Mouse (Mus musculus): ENCODE measurements around the gene Fam83e.

Fam83e gene

DNA sequence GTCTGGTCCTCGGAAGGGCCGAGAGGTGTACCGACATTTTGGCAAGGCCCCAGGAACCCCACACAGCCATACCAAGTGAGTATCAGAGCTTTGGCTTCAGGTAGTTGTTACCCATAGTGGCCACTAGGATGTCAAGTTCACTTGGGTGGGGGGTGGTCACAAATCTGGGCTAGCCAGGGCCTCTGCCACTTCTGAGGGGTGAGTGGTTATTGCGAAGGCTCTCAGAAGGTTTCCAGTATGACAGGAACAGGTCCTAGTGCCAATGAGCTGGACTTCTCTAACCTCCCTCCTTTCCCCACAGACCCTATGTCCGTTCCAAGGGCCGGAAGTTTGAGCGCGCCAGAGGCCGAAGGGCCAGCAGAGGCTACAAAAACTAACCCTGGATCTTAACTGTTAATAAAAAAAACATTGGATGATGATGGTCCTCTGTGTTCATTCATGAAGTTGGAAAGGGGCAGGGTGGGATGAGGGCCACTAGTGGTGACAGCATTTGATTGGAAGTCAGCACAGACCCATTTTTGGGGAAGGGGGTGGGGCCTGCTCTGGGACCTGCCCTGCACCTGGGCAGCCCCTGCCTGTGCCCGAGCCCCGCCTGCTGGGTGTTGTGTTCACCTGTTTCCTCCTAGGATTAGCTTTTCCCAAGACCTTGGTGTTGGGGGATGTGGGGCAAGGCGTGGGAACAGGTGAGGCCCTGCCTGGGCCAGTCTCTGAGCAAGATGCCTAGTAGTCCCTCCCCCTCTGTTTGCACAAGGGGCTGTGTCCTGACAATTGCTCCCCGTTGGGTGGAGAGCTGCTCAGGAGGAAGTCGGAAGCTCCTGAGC is at the start of gene Fam83e:
Fam83e (plus strand) TSS at position 800 of the 821 bp plus-strand sequence.
- DNase-seq (ENCODE audit: low spot score): no peak

DNA sequence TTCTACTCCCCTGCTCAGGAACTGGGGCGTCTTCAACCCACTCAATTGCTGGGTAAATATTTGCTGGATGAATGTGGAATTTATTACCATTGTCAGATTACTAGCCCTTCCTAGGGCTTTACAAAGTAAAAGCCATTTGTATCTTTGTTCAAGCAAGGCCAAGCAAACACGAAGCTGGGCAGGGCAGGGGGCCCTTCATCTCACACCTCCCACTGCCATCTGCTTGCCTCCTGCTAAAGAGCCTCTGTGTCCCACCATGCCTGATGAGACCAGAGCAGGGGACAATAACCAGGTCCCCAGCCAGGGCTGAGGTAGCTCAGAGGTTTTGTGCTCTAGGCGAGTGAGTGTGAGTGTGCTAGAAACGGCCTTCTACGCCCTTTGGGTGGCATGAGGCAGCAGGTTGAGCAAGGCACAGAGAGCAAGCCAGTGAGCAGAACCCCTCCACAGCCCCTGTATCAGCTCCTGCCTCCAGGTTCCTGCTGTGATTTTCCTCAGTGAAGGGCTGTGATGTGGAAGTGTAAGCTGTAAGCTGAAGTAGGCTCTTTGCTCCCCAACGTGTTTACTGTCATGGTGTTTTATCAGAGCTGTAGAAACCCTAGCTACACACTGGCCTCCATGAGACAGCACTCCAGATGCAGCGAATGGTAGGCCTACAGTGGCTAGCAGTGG is 43.3 kb upstream of the Fam83e start:
- no peak for DNase-seq (ENCODE audit: low spot score)

DNA sequence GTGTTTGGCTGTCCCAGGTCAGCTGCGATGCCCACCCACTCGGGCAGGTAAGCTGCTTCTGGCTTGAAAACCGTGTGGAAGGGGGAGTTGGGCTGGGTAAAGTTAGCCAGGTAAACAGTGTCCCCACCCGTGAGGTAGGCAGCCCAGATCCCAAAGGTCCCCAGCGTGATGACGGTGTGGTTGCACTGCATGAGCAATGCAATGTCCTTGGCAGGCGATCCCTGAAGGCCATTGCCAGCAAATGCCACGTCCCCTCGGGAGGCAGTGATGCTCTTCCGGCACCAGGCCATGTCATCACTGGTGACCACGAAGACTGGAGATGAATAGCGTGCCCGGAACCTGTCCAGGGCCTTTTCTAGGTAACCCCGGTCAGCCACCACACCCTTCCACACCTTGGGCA is 42.5 kb upstream of the Fam83e start:
- DNase-seq (ENCODE audit: low spot score): no peak

DNA sequence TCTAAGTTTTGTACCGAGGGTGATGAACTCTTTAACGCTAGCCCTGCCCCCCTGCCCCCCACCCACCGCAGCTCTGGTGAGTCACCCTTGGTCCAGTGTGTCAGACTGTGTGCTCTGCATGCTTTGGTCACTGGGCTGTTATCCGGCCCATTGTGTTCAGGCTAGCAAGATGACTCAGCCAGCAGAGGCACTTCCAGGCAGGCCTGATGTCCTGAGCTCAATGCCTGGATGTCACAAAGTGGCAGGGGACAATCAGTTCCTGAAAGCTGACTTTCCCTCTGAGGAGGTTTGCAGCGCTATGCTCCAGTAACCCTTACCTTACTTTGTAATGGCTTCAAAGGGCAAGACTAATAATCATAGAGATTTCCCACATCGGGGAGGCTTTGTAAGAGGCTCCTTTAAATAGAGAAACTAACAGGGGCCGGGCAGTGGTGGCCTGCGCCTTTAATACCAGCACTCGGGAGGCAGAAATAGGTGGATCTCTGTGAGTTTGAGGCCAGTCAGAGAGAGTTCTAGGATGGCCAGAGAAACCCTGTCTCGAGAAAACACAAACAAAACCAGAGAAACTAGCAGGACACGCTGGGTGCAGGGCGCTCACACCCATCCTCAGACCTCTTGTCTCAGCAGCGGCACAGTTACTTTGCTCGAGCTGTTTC is 40.9 kb upstream of the Fam83e start:
- DNase-seq (ENCODE audit: low spot score): no peak

DNA sequence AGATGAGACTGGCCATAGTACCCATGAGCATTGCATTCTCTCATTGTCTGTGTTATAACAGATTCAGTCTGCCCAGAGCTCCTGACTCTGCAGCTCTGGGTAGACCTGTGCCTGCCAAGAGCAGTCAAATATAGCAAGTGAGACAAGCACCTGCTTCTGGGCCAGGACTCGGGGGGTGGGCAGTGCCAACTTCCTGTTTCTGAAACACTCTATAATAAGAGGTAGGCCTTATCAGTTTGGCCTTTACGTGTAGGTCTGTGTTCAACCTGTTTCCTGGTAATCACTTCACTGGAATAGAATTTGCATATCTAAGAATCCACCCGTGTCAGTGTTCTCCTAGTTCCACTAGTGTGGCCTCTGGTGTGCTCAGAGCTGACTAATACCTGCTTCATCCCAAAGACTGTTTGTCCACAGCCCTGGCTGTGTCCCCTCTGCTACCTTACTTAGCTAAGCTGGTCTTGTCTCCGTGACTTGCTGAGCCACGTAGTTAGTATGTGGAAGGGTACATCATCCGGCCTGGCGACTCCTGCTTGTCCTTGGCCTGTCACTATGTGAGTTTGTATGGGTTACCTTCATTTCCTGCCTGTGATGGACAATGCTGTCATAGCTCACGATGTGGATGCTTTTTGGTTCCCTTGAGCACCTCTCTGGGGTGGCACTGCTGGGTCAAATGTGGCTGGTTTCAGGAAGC is 39.8 kb upstream of the Fam83e start:
- DNase-seq (ENCODE audit: low spot score): no peak

DNA sequence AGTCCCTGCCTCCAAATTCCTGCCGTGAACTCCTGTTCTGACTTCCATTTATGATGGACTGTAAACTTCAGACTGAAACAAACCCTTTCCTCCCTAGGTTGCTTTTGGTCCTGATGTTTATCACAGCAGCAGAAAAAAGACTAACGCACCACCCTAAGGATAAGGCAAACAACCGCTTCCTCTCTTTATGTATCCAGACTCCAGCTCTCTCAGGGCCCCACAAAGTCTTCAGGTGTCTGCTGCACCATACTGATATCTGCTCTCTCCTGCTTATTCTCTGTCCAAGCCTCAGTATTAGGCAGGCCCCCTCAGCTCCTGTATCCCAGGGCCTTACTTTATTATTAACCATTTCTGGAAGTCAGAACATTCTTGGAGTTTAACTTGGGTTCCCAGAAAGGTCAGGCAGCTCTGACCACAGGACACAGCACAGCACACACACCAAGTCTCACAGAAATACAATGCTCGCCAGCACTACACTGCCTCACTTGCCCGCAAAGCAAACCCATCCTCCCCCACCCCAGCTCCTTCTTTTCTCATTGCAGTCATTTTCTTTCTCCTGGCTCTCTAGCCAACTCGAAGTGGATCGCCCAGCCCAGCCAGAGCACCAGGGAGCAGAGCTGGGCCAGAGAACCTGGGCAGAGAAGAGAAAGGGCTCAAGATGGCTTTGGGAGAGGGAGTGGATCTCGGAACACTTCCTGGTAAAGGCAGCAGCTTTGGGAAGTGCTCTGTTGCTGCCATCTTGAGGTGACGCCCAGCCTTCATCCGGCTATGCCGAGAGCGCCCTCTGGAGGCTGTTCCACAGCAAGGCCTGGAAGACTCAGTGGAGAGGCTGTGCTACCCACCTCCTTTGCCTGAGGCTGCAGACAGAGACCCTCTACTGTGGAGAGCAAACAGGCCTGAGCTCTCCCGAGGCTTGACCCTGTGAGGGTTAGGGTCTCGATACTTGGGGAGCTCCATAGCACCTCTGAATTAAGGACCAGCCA is 38.6 kb upstream of the Fam83e start:
- DNase-seq (ENCODE audit: low spot score): peak; percentile 96

DNA sequence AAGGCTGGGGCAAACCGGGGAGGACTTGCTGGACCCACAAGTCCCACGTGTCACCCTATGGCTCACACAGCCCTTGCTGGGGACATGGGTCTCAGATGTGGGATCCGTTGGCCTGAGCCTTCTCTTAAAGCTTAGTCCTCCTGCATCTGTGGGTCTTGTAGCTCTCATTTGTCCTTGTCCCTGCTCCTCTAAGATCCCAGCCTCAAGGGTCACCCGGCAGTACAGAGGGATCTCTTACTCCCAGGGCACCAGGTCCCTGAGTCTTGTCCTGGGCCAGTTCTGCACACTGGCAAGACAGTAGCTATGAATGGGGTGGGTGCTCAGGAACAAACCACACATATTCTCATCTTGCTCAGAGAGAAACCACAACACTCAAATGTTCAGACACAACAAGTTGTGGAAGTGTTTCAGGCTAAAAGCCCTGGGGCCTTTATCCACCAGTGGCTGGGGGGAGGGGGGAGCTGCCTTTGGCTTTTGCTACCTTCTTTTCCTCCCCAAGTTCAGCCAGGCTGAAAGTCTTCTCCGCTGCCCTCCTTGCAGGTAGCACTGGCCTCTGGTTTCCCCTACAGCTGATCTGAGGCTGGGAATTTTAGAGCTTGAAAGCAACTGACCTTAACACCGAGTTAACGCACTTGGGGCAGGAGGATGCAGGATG is 37.5 kb upstream of the Fam83e start, which contains the start of gene Ntn5:
Ntn5 (plus strand) TSS at position 627 of the 655 bp plus-strand sequence.
- no peak for DNase-seq (ENCODE audit: low spot score)

DNA sequence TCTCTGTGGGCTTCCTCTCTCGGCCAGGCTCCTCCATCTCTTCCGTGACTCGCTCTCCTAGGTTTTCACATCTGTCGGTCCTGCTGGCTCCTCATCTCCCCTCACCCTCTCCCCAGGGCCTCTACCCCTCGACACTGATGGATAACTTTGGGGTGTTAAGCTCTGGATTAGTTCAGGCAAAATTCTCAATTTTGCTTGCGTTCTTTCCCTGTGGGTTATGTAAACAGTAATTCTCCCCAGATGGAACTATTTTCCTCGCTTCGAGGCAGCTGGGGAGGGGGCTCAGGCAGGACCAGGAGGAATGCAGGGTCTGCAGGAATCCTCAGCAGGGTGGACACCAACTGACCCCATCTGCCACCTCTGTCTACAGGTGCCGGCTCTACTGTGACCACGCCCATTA is 35.2 kb upstream of the Fam83e start:
- DNase-seq (ENCODE audit: low spot score): no peak

DNA sequence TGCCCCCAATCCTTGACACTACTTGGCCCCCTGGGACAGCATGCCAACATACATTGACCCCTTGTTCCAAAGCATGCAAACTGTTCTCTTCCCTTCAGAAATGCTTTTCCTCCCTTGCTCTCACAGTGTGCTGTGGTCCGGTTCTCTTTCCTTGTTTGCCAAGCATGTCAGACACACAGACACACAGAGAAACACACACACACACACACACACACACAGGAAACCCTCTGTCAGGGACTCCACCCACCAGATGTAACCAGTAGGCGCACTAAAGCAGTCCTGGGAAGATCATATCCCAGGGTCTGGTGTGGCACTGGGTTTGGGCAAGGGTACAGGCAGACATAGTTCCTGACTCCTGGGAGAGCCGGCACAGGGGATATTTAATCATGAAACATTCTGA is 34.2 kb upstream of the Fam83e start:
- no peak for DNase-seq (ENCODE audit: low spot score)

DNA sequence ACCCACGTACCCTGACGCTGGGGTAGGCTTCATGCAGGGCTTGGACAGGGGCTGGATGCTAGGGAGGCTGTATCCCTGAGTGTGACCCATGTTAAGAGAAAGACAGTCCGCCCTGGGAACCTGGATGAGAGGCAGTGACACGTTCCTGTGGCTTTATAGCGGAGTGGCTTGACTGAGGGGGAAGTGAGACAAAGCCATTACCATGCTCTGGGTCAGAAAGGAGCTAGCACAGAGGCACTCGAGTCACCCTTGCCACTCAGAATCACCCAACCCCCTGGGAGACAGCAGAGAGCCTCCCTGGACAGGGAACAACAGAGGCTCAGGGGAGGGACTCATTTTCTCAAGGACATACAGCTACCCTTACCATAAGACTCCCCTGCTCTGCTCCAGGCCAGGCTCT is 31.9 kb upstream of the Fam83e start:
- DNase-seq (ENCODE audit: low spot score): no peak

DNA sequence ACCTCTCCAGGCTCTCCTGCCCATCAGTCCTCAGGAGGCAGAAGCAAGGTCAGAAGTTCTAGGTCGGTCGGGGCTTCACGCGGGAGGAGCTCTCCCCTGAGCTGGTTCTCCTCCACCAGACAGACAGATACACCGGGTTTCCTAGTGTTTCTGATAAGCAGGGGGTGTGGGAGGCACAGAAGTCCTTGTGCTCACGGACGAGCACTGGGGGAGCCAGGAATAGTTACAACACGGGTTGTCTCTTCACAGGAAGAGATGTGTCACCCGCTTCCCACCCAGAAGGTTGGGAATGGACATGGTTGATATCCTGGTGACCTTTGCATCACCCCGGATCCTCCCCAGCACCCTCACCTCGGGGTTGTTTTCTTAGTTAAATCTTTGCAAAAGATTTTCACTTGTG is 31.2 kb upstream of the Fam83e start:
- no peak for DNase-seq (ENCODE audit: low spot score)

DNA sequence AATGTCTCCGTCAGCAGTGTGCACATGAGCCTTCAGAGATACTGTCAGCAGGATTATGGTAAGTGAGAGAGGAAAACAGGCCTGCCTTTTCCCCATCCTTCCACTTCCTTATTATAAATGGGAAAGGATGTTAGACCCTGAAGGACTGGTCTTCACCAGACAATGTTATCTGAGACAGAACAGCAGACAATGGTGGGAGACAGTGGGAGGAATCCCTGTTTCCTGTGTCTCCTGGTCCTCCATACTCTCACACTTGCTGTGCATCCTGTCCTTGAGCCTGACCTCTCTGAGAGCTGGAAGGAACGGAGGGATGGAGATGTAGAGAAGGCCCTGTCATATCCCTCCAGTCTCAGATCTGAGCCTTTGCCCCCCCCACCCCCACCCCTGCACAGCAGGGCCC is 28.6 kb upstream of the Fam83e start:
- no peak for DNase-seq (ENCODE audit: low spot score)

DNA sequence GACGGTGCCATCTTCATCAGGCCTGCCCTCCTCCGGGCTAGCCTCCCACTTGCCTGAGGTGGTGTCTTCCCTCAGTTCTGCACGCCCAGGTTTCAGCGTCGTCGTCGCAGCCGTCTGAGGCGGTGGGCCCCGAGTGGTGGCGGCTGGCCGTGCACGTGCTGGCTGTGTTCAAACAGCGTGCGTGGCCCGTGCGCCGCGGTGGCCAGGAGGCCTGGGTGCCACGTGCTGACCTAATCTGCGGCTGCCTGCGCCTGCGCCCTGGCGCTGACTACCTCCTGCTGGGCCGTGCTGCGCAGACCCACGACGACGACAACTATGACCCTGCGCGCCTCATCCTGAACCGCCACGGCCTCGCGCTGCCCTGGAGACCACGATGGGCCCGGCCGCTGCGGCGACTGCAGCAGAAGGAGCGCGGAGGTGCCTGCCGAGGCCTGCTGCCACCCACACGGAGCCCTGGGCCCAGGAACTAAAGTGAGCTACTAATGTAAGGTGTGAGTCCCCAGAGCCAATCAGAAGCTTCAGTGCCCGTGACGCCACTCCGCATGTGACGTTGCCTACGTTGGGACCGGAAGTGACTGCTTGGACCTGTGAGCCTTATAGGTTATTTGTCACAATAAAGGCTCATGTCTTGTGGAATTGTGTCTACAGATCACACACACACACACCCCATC is 27.0 kb upstream of the Fam83e start, which contains the start of gene Sec1:
Sec1 (minus strand) TSS at position 482 of the 671 bp plus-strand sequence.
- no peak for DNase-seq (ENCODE audit: low spot score)

DNA sequence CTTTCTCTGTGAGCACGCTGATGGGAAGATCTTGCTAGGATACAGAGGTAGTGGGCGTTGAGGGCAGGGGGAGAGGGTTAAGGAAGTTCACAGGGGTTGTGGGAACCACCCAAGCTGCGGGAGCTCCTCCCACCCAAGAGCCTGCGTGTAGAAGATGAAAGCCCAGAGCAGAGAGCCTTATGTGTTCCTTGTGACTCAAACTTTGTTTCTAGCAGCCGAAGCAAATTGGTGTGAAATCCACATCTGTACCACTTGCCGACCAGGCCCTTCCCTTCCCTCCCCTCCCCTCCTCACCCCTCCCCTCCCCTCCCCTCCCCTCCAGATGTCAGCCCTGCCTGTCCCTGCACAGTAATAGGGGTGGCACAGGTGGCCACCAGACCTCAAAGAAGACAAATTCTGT is 25.9 kb upstream of the Fam83e start:
- DNase-seq (ENCODE audit: low spot score): no peak

DNA sequence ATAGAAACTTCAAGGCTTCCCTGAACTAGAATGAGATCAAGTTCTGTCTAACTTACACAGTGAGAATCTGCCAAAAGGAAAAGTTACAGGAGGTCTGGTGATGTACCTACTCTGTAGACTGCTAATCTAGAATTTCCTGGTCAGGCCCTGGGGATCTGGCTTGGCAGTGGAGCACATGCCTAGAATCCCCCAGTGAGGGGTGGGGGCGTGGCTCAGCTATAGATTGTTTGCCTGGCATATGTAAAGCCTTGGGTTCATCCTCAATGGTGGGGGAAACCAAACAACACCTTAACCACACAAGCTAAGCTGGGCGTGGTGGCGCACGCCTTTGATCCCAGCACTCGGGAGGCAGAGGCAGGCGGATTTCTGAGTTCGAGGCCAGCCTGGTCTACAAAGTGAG is 23.1 kb upstream of the Fam83e start:
- no peak for DNase-seq (ENCODE audit: low spot score)

DNA sequence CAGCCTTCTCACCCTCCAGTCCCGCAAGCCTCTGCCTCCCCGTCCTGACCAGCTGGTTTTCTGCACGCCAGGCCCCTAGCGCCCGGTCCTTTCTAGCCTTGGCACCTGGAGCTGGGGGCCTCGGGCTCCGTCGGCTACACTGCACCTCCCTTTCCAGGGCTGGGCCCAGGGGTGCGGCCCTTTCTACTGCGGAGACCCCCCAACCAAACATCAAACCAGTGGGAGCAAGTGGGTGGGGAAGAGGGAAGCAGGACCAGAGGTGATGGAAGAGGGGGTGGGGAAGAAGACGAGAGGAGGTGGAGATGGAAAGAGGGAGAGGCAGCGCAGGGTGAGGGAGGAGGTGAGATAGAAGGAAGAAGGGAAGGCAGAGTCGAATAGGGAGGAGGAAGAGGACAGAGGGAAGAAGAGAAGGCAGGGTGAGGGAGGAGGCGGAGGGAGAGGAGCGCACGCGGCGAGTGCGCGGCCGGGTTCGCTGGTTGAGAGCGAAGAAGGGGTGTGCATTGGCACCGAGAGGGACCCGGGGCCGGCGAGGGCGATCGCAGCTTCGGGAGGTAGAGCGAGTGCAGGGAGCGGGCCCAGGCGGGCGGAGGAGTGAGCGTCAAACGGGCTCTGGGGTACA is 21.4 kb upstream of the Fam83e start, which contains the start of gene Car11:
Car11 (plus strand) TSS at position 321 of the 619 bp plus-strand sequence.
- no peak for DNase-seq (ENCODE audit: low spot score)

DNA sequence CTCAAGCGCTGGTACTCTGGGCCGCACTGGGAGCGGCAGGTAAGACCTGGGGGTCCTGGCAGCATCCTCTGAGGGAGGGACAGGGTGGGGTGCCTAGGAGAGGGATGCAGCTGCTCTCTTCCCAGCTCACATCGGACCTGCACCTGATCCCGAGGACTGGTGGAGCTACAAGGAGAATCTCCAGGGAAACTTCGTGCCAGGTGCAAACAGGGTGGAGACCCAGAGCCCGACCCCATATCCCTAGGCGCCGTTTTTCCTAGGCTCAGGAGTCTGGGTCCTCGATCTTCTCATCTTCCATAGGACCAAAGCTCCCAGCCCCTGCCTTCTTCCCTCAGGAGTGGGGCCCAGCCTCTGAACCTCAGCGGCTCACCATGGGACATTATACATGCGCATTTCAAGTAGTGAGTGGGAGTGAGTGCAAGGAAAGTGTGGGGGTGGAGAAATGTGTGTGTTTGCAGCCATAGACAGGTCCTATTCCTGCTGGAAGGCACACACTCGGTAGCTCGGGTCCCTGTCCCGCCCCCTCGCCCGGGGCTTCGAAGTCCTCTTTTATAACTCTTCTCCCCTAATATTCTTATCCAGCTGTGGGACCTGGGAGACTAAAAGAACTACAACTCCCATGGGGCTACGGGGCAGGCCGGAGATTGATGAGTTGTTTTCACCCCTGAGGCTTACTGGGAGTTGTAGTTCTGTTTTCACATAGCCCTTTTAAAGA is 20.6 kb upstream of the Fam83e start:
- peak; percentile 85 for DNase-seq (ENCODE audit: low spot score)

DNA sequence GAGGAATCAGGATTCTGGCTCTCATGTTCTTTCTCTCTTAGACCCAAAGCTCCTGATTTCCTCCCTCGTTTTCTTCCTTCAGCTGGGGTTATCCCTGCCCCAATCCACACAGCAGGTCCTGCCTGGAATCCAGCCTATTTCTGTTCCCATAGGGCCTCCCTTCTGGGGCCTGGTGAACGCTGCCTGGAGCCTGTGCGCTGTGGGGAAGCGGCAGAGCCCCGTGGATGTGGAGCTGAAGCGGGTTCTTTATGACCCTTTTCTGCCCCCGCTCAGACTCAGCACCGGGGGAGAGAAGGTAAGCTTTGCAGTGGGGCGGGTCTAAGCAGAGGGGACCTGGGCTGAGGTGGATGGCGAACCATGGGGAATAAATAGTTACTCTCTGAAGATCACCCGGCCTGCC is 19.9 kb upstream of the Fam83e start:
- DNase-seq (ENCODE audit: low spot score): no peak

DNA sequence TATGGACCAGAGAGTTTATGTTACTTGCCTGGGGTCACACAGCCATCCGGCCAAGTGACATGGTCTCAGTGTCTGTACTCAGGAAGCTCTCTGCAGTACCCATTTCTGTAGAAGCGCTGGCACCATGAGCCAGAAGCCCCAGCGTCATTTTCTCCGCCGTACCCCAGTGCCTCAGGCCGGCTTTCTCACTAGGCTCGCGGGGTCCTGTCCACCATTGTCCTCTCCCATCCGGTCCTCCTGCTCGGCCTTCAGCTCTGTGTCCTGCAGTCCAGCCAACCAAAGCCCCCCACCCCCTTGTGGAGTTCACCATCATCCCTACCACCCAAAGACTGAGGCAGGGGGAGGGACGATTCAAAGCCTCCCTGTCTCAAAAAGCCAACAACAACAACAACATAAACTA is 19.4 kb upstream of the Fam83e start:
- no peak for DNase-seq (ENCODE audit: low spot score)
